Mouse (Mus musculus) embryonic facial prominence, embryonic 14.5 days (tissue): ENCODE results near the gene Plac8. TPM values are rescaled to one million over a fixed set of nuclear protein-coding genes. Genes with fewer than 3 reads are reported as not detected.
A peak's percentile ranks its signal among the peaks of the same experiment; 100 is the strongest.

Experiments used
- ATAC-seq: fragments of 200-750 bp; cut with Nextera tagmentation; 2 replicates; pipeline ENCODE4 v1.8.0; 2017; ENCODE audit warnings: low read depth, moderate number of reproducible peaks, moderate TSS enrichment
- DNase-seq: peaks from one replicate; pipeline ENCODE4 v3.0.0-alpha.2; 2015; ENCODE audit warnings: low spot score
- H3K27ac ChIP-seq: fragments of 300-500 bp; sonication (generic); replicated peaks from 2 replicates; pipeline ENCODE4 v1.5.1; 2014; ENCODE audit warnings: low read depth, mild to moderate bottlenecking, low read length, moderate library complexity
- H3K27me3 ChIP-seq: fragments of 300-500 bp; sonication (generic); replicated peaks from 2 replicates; pipeline ENCODE4 v1.6.1; 2014; ENCODE audit warnings: low read length; ENCODE audit not compliant: control insufficient read depth, insufficient read depth
- H3K36me3 ChIP-seq: fragments of 300-500 bp; sonication (generic); 2 replicates; pipeline ENCODE4 v1.6.1; 2014; ENCODE audit warnings: low read length, mixed read lengths; ENCODE audit not compliant: control insufficient read depth, insufficient read depth
- H3K4me1 ChIP-seq: fragments of 300-500 bp; sonication (generic); 2 replicates; pipeline ENCODE4 v1.6.1; 2014; ENCODE audit warnings: antibody characterized with exemption, low read length; ENCODE audit not compliant: control insufficient read depth, insufficient read depth
- H3K4me2 ChIP-seq: fragments of 300-500 bp; sonication (generic); 2 replicates; pipeline ENCODE4 v1.6.1; 2014; ENCODE audit warnings: low read depth, mild to moderate bottlenecking, low read length, moderate library complexity, mixed read lengths
- H3K4me3 ChIP-seq: fragments of 300-500 bp; sonication (generic); 2 replicates; pipeline ENCODE4 v1.5.1; 2014; ENCODE audit warnings: low read depth, mild to moderate bottlenecking, low read length
- H3K9ac ChIP-seq: fragments of 300-500 bp; sonication (generic); 2 replicates; pipeline ENCODE4 v1.6.1; 2014; ENCODE audit warnings: low read depth, mild to moderate bottlenecking, low read length, moderate library complexity, mixed read lengths
- H3K9me3 ChIP-seq: fragments of 300-500 bp; sonication (generic); 2 replicates; pipeline ENCODE4 v1.6.1; 2016; ENCODE audit warnings: low read length; ENCODE audit not compliant: control insufficient read depth
- WGBS: fragments of 180-500 bp; shearing (Covaris S2); extraction: QIAGEN DNeasy Blood & Tissue Kit; methylation state at CpG from one replicate; pipeline ENCODE4 v1.1.7; 2014; 5-methylcytosine and 5-hydroxymethylcytosine counted together
- polyA plus RNA-seq: library from polyadenylated mRNA; unstranded; fragments of >200 nt; fragmentation: Nextera tagmentation; extraction: Ambion mirVana; gene quantifications from 2 replicates; pipeline ENCODE4 v1.2.1, GENCODE M21; 2014

Gene Plac8
- polyA plus RNA-seq, 1 experiment from 2014 or later, result 8.6 TPM

DNA sequence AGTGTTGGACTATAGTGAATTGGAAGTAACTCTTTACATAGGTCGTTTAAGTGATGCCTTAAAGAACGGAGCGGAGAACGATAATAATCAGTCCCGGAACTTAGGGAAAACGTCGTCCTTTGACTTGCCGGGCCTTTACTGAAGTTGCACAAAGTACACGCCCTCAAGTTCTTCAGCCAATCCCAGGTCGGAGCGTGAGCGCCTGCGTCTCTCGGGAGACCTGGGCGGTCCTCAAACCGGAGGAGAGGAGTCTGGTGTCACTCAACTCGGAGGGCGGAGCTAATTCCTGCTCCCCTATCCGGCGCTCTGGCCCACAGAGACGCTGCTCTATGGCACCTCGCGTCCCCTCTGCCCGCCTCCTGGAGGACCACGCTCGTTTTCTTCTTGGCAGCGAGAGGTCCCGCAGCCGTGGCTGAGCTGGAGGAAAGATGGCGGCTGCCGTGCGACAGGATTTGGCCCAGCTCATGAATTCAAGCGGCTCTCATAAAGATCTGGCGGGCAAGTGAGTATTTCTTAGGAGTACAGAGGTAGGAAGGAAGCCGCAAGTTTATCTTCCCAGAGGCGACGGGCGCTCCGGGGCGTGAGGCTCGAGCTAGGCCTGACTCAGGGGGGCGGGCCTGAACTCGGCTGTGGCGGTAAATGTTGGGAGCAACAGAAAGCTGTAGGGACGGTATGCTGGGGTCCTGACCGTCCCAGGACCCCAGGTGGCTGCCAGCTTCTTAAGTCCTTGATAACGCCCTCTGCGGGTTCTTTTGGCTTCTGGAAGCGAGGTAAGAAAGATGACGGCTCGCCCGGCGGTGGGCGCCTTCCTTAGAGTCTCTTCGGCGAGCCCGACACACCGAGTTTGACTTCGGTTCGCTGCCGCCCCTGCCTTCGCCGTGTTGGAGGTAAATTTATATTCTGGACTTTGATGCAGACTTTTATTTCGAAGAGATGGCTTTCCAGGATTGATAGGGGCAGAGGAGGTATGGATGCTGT is 53.7 kb downstream of the Plac8 start, which contains the start of gene Cops4:
Gene Cops4 (plus strand): TSS at position 261 of the 978 bp plus-strand sequence.
- Histone ChIP-seq H3K4me1 (peaks cover 11% of the 10 kb centered on the region; the same call in 1 of the 2 replicates), H3K4me3 (peak within 1 kb of the TSS; percentile 76), H3K9me3 (no peaks in the 10 kb centered on the region), H3K36me3 (peaks cover 7% of the 10 kb centered on the region; the same call in 1 of the 2 replicates), H3K4me2 (peak within 1 kb of the TSS; percentile 76), H3K9ac (peak within 1 kb of the TSS; percentile 89), H3K27me3 (no peaks in the 10 kb centered on the region), H3K27ac (peak within 1 kb of the TSS; percentile 85)
- WGBS, result under 1% methylated on average over 60 of the region's 64 CpGs
- DNase-seq, result peak; percentile 100
- peak; percentile 100 for ATAC-seq

DNA sequence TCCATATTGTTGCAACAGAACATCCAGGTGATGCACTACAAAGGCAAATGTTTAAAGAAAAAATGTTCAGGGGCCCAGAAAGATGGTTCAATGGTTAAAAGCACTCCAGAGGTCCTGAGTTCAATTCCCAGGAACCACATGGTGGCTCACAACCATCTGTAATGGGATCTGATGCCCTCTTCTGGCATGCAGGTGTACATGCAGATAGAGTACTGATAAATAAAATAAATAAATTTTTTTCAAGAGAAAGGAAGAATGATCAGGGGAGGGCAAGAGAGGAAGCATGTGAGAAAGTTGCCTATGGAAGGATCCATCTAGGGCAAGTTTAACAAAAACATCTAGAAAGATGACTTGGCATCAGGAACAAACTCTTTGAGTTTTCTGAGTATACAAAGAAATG is 59.5 kb downstream of the Plac8 start:
- no peaks in the 10 kb centered on the region for H3K27me3 ChIP-seq
- DNase-seq (no peak), ATAC-seq (no peak)
- peaks cover 3% of the 10 kb centered on the region; the same call in 1 of the 2 replicates for H3K4me1 ChIP-seq
- no peak overlapping the region for H3K9ac ChIP-seq
- H3K4me3 ChIP-seq, result no peak overlapping the region
- no peak overlapping the region for H3K4me2 ChIP-seq
- no peaks in the 10 kb centered on the region for H3K36me3 ChIP-seq
- no peak overlapping the region for H3K27ac ChIP-seq
- H3K9me3 ChIP-seq, result no peaks in the 10 kb centered on the region

DNA sequence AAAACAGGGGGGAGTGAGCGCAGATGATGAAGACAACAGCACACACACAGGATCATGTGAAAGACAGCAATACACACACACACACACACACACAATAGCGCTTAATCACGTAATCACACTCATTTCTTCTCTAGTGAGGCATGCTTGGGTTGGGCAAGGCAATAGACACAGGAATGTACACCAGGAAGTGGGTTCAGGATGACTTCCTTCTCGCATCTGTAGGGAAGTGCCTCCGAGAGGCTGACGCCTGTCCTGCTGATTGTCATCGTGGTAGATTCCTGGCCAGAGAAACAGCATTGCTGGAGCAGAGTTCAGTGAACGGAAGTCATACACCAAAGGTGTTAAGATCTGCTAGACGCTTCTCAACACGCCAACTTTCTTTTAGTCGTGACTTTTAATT is 62.8 kb downstream of the Plac8 start:
- ATAC-seq (no peak), DNase-seq (no peak)
- Histone ChIP-seq H3K9me3 (no peaks in the 10 kb centered on the region), H3K9ac (no peak overlapping the region), H3K4me3 (no peak overlapping the region), H3K27me3 (no peaks in the 10 kb centered on the region), H3K36me3 (no peaks in the 10 kb centered on the region), H3K27ac (no peak overlapping the region), H3K4me2 (no peak overlapping the region), H3K4me1 (no peaks in the 10 kb centered on the region)
- 72% methylated on average over 11 of the region's 11 CpGs for WGBS

Other genes with a start within 250 kb of the Plac8 start
- gene Sec31a, start 156.0 kb downstream of the Plac8 start, polyA plus RNA-seq, result 245 and 247 TPM in 2 replicates
- gene Lin54, start 71.6 kb downstream of the Plac8 start, polyA plus RNA-seq, result 12.3 and 12.5 TPM in 2 replicates
- 178 and 188 TPM in 2 replicates for gene Cops4, start 53.9 kb downstream of the Plac8 start, polyA plus RNA-seq
- gene Coq2, start 102.9 kb upstream of the Plac8 start, polyA plus RNA-seq, result 59.7 and 61.8 TPM in 2 replicates
- gene Hpse, start 147.5 kb upstream of the Plac8 start, polyA plus RNA-seq, result 5.3 and 5.9 TPM in 2 replicates
- 9.6 and 15.4 TPM in 2 replicates for gene Helq, start 226.4 kb upstream of the Plac8 start, polyA plus RNA-seq
- 148 and 153 TPM in 2 replicates for gene Mrps18c, start 226.4 kb upstream of the Plac8 start, polyA plus RNA-seq
- gene Abraxas1, start 248.7 kb upstream of the Plac8 start, polyA plus RNA-seq, result 17.2 and 20.7 TPM in 2 replicates